Mouse (Mus musculus) MEL (cell line): ENCODE data around the gene Stag1. TPM values are rescaled to one million over a fixed set of nuclear protein-coding genes. Genes with fewer than 3 reads are reported as not detected.

Experiments used
- DNase-seq: peaks from one replicate; pipeline ENCODE4 v3.0.0; 2011; ENCODE audit warnings: low read depth, low spot score
- H3K27ac ChIP-seq: 2 replicates; pipeline ENCODE4 v1.5.1; 2012; ENCODE audit warnings: low read depth, mild to moderate bottlenecking, control low read depth, low read length, moderate library complexity; ENCODE audit not compliant: control insufficient read depth
- H3K27me3 ChIP-seq, 2 experiments: fragments of 150-350 bp in 1 of 2; sonication (generic) in 1 of 2; 2 replicates each; pipeline ENCODE4 v1.6.1; 2012; ENCODE audit warnings: low read length in 2 of 2, mild to moderate bottlenecking in 2 of 2, improper control_type of control experiment in 1 of 2, moderate library complexity in 1 of 2; ENCODE audit not compliant: insufficient read depth in 2 of 2, control insufficient read depth in 1 of 2
- H3K36me3 ChIP-seq, 2 experiments: 2 replicates each; pipeline ENCODE4 v1.6.1; 2012 to 2014; ENCODE audit warnings: low read length in 2 of 2, improper control_type of control experiment in 1 of 2, inconsistent platforms in 1 of 2, mild to moderate bottlenecking in 1 of 2; ENCODE audit not compliant: insufficient read depth in 2 of 2, control insufficient read depth in 1 of 2
- H3K4me1 ChIP-seq, 2 experiments: fragments of 150-350 bp in 1 of 2; sonication (generic) in 1 of 2; 2 replicates each; pipeline ENCODE4 v1.6.1; 2012; ENCODE audit warnings: low read length in 2 of 2, improper control_type of control experiment in 1 of 2, mild to moderate bottlenecking in 1 of 2; ENCODE audit not compliant: insufficient read depth in 2 of 2, control insufficient read depth in 1 of 2
- H3K4me3 ChIP-seq, 2 experiments: fragments of 150-350 bp in 1 of 2; sonication (generic) in 1 of 2; 2 replicates each; pipeline ENCODE4 v1.5.1; 2012; ENCODE audit warnings: low read depth in 2 of 2, low read length in 2 of 2, mild to moderate bottlenecking in 2 of 2, moderate library complexity in 2 of 2, control low read depth in 1 of 2, improper control_type of control experiment in 1 of 2; ENCODE audit not compliant: control insufficient read depth in 1 of 2, insufficient read depth in 1 of 2
- H3K79me2 ChIP-seq: 2 replicates; pipeline ENCODE4 v1.6.1; 2012; ENCODE audit warnings: mild to moderate bottlenecking, low read length, moderate library complexity; ENCODE audit not compliant: control insufficient read depth, poor library complexity, insufficient read depth
- H3K9ac ChIP-seq: 2 replicates; pipeline ENCODE4 v1.6.1; 2012; ENCODE audit warnings: low read depth, mild to moderate bottlenecking, control low read depth, low read length, moderate library complexity; ENCODE audit not compliant: control insufficient read depth, poor library complexity, severe bottlenecking
- H3K9me3 ChIP-seq: fragments of 150-350 bp; sonication (generic); replicated peaks from 2 replicates; pipeline ENCODE4 v1.6.1; 2012; ENCODE audit warnings: mild to moderate bottlenecking, low read length, improper control_type of control experiment, moderate library complexity; ENCODE audit not compliant: insufficient read depth
- BHLHE40 ChIP-seq: IDR thresholded peaks from 2 replicates; pipeline ENCODE4 v1.6.1; 2012; ENCODE audit warnings: low read depth, mild to moderate bottlenecking, inconsistent platforms, low read length, improper control_type of control experiment, borderline replicate concordance
- CHD1 ChIP-seq: IDR thresholded peaks from 2 replicates; pipeline ENCODE4 v1.6.1; 2012; ENCODE audit warnings: low read depth, mild to moderate bottlenecking, inconsistent platforms, low read length, improper control_type of control experiment
- CHD2 ChIP-seq: IDR thresholded peaks from 2 replicates; pipeline ENCODE4 v1.6.1; 2011; ENCODE audit warnings: low read length, improper control_type of control experiment
- ELF1 ChIP-seq: IDR thresholded peaks from 2 replicates; pipeline ENCODE4 v1.6.1; 2014; ENCODE audit warnings: low read depth, mild to moderate bottlenecking, inconsistent platforms, low read length, improper control_type of control experiment, moderate library complexity
- EP300 ChIP-seq, 2 experiments: IDR thresholded peaks; 2 replicates each; pipeline ENCODE4 v1.6.1; 2011; ENCODE audit warnings: improper control_type of control experiment in 2 of 2, low read length in 2 of 2, low read depth in 1 of 2, mild to moderate bottlenecking in 1 of 2
- ETS1 ChIP-seq: IDR thresholded peaks from 2 replicates; pipeline ENCODE4 v1.6.1; 2012; ENCODE audit warnings: low read depth, mild to moderate bottlenecking, inconsistent platforms, low read length, improper control_type of control experiment, moderate library complexity
- GABPA ChIP-seq: IDR thresholded peaks from 2 replicates; pipeline ENCODE4 v1.6.1; 2012; ENCODE audit warnings: low read depth, mild to moderate bottlenecking, inconsistent platforms, low read length, improper control_type of control experiment, moderate library complexity
- GATA1 ChIP-seq: IDR thresholded peaks from 2 replicates; pipeline ENCODE4 v1.6.1; 2011; ENCODE audit warnings: low read depth, low read length, improper control_type of control experiment
- HCFC1 ChIP-seq: IDR thresholded peaks from 2 replicates; pipeline ENCODE4 v1.6.1; 2012; ENCODE audit warnings: low read depth, mild to moderate bottlenecking, inconsistent platforms, low read length, improper control_type of control experiment, moderate library complexity
- JUND ChIP-seq: IDR thresholded peaks from 2 replicates; pipeline ENCODE4 v1.6.1; 2011; ENCODE audit warnings: low read depth, mild to moderate bottlenecking, improper control_type of control experiment, low read length
- KAT2A ChIP-seq: conservative IDR thresholded peaks from 2 replicates; pipeline ENCODE4 v1.6.1; 2012; ENCODE audit warnings: low read depth, low read length, improper control_type of control experiment, inconsistent platforms
- MAZ ChIP-seq: IDR thresholded peaks from 2 replicates; pipeline ENCODE4 v1.6.1; 2012; ENCODE audit warnings: low read depth, mild to moderate bottlenecking, inconsistent platforms, low read length, improper control_type of control experiment
- MEF2A ChIP-seq: IDR thresholded peaks from 2 replicates; pipeline ENCODE4 v1.6.1; 2014; ENCODE audit warnings: low read depth, mild to moderate bottlenecking, inconsistent platforms, low read length, improper control_type of control experiment; ENCODE audit not compliant: poor library complexity, insufficient replicate concordance, severe bottlenecking; ENCODE audit errors: extremely low read depth
- MXI1 ChIP-seq: IDR thresholded peaks from 2 replicates; pipeline ENCODE4 v1.6.1; 2011; ENCODE audit warnings: mild to moderate bottlenecking, low read depth, low read length, improper control_type of control experiment
- MYB ChIP-seq: IDR thresholded peaks from 2 replicates; pipeline ENCODE4 v1.6.1; 2011; ENCODE audit warnings: mild to moderate bottlenecking, low read depth, low read length, improper control_type of control experiment
- MYC ChIP-seq: IDR thresholded peaks from 2 replicates; pipeline ENCODE4 v1.6.1; 2011; ENCODE audit warnings: low read depth, mild to moderate bottlenecking, low read length, improper control_type of control experiment, moderate library complexity
- NELFE ChIP-seq: IDR thresholded peaks from 2 replicates; pipeline ENCODE4 v1.6.1; 2011; ENCODE audit warnings: low read depth, low read length, improper control_type of control experiment
- NRF1 ChIP-seq: IDR thresholded peaks from 2 replicates; pipeline ENCODE4 v1.6.1; 2014; ENCODE audit warnings: low read depth, mild to moderate bottlenecking, inconsistent platforms, low read length, improper control_type of control experiment, moderate library complexity; ENCODE audit not compliant: poor library complexity, insufficient read depth, severe bottlenecking
- RAD21 ChIP-seq: IDR thresholded peaks from 2 replicates; pipeline ENCODE4 v1.6.1; 2011; ENCODE audit warnings: mild to moderate bottlenecking, low read depth, low read length, improper control_type of control experiment
- SIN3A ChIP-seq: IDR thresholded peaks from 2 replicates; pipeline ENCODE4 v1.6.1; 2012; ENCODE audit warnings: low read length, improper control_type of control experiment, inconsistent platforms
- SMC3 ChIP-seq: IDR thresholded peaks from 2 replicates; pipeline ENCODE4 v1.6.1; 2011; ENCODE audit warnings: low read depth, low read length, improper control_type of control experiment
- TCF12 ChIP-seq: IDR thresholded peaks from 2 replicates; pipeline ENCODE4 v1.6.1; 2014; ENCODE audit warnings: low read depth, mild to moderate bottlenecking, inconsistent platforms, low read length, improper control_type of control experiment, moderate library complexity
- USF1 ChIP-seq: IDR thresholded peaks from 2 replicates; pipeline ENCODE4 v1.6.1; 2014; ENCODE audit warnings: low read depth, mild to moderate bottlenecking, inconsistent platforms, low read length, improper control_type of control experiment, moderate library complexity
- USF2 ChIP-seq, 2 experiments: IDR thresholded peaks; 2 replicates each; pipeline ENCODE4 v1.6.1; 2011 to 2012; ENCODE audit warnings: improper control_type of control experiment in 2 of 2, low read length in 2 of 2, borderline replicate concordance in 1 of 2, inconsistent platforms in 1 of 2, low read depth in 1 of 2, mild to moderate bottlenecking in 1 of 2; ENCODE audit not compliant: insufficient read depth in 1 of 2
- ZKSCAN1 ChIP-seq: IDR thresholded peaks from 2 replicates; pipeline ENCODE4 v1.6.1; 2012; ENCODE audit warnings: low read depth, mild to moderate bottlenecking, inconsistent platforms, low read length, improper control_type of control experiment, moderate library complexity
- ZMIZ1 ChIP-seq: IDR thresholded peaks from 2 replicates; pipeline ENCODE4 v1.6.1; 2012; ENCODE audit warnings: low read depth, mild to moderate bottlenecking, inconsistent platforms, low read length, improper control_type of control experiment, moderate library complexity
- ZNF384 ChIP-seq: IDR thresholded peaks from 2 replicates; pipeline ENCODE4 v1.6.1; 2012; ENCODE audit warnings: low read depth, mild to moderate bottlenecking, inconsistent platforms, low read length, improper control_type of control experiment
- polyA plus RNA-seq, 2 experiments: library from polyadenylated mRNA; stranded (reverse) in 1 of 2; unstranded in 1 of 2; fragments of >175 nt in 1 of 2; fragments of >200 nt in 1 of 2; gene quantifications; 2 replicates each; pipeline versions ENCODE4 v1.2.1 to v1.2.4; 2012; ENCODE audit warnings: low replicate concordance in 2 of 2, low read depth in 1 of 2; ENCODE audit not compliant: insufficient read length in 2 of 2, insufficient read depth in 1 of 2, missing spikeins in 1 of 2
- total RNA-seq: library from RNA; depleted of rRNA; stranded (reverse); fragments of 300-350 nt; gene quantifications from 2 replicates; pipeline ENCODE4 v1.2.3, GENCODE M21; 2012

The Stag1 gene
- total and polyA plus RNA-seq, 3 experiments: 30.1 to 41.7 TPM; not detected in 1

GRCm38 (mm10) chr9:100869635-100870034 is 272.0 kb downstream of the Stag1 start:
- TF ChIP-seq MAZ: no peak
- TF ChIP-seq MYC: no peak
- TF ChIP-seq GABPA: no peak
- TF ChIP-seq ZKSCAN1: no peak
- TF ChIP-seq SIN3A: no peak
- TF ChIP-seq SMC3: no peak
- TF ChIP-seq EP300 (IDR thresholded peaks at IDR 0.05; ENCODE audit: low read depth in 1 of 2, low read length in 2 of 2): no peak
- no peak for TF ChIP-seq ETS1
- no peak for TF ChIP-seq ZMIZ1
- no peak for TF ChIP-seq GATA1
- no peak for TF ChIP-seq NRF1
- TF ChIP-seq RAD21: no peak
- TF ChIP-seq JUND: no peak
- no peak for TF ChIP-seq HCFC1
- no peak for TF ChIP-seq CHD2
- H3K9me3 ChIP-seq: no peaks in the 10 kb centered on the region
- H3K27ac ChIP-seq: no peak overlapping the region
- no peak overlapping the region for H3K9ac ChIP-seq
- H3K36me3 ChIP-seq: no peaks in the 10 kb centered on the region; a peak in 1 of 4 replicates
- H3K27me3 ChIP-seq: no peaks in the 10 kb centered on the region
- H3K4me1 ChIP-seq: no peaks in the 10 kb centered on the region
- no peaks in the 10 kb centered on the region for H3K79me2 ChIP-seq
- no peak overlapping the region for H3K4me3 ChIP-seq
- no peak for DNase-seq

- H3K4me1 ChIP-seq: peaks cover 0 to 2% of the 10 kb centered on the region in 2 experiments; a peak in 1 of 4 replicates
- H3K36me3 ChIP-seq: peaks cover 0 to 3% of the 10 kb centered on the region in 2 experiments; a peak in 2 of 4 replicates
- TF ChIP-seq EP300 (IDR thresholded peaks at IDR 0.05; ENCODE audit: low read depth in 1 of 2, low read length in 2 of 2) (no peak), MYB (no peak), ZNF384 (no peak), USF1 (no peak), NELFE (no peak), CHD1 (no peak), KAT2A (no peak), MEF2A (no peak), MXI1 (no peak), BHLHE40 (no peak), ZMIZ1 (no peak), ELF1 (no peak), TCF12 (no peak), ZKSCAN1 (no peak), NRF1 (no peak), MAZ (no peak), USF2 (IDR thresholded peaks at IDR 0.05; ENCODE audit: borderline replicate concordance in 1 of 2, insufficient read depth in 1 of 2, low read depth in 1 of 2, low read length in 2 of 2) (no peak), CHD2 (no peak)
- H3K79me2 ChIP-seq: no peaks in the 10 kb centered on the region
- no peaks in the 10 kb centered on the region for H3K27me3 ChIP-seq
- H3K9ac ChIP-seq: no peak overlapping the region
- no peak overlapping the region for H3K4me3 ChIP-seq
- DNase-seq: no peak
- H3K9me3 ChIP-seq: no peaks in the 10 kb centered on the region
- no peak overlapping the region for H3K27ac ChIP-seq
Observed at GRCm38 (mm10) chr9:100896111-100896510, 298.5 kb downstream of the Stag1 start.
